Mouse (Mus musculus) telencephalon, adult 2 months (tissue): ENCODE measurements around the gene Rom1.
"Not testable (repeated sequence)": the region's sequence is repeated elsewhere in the genome, so short reads cannot be mapped to it uniquely, and the experiment has no call there.

Experiments
- DNase-seq: peaks from one replicate; pipeline ENCODE4 v3.0.0-alpha.2; 2011; ENCODE audit warnings: low read depth, low spot score

Rom1 gene

GRCm38 (mm10) chr19:8897865-8898495 lies 31.2 kb downstream of the Rom1 start, which contains the start of gene Ganab:
TSS of gene Ganab (plus strand) at chr19:8898071.
- peak; percentile 92 for DNase-seq

- DNase-seq: not testable (repeated sequence)
Measured at GRCm38 (mm10) chr19:8897211-8897864, 31.8 kb downstream of the Rom1 start.

- not testable (repeated sequence) for DNase-seq
Measured at GRCm38 (mm10) chr19:8896231-8896630, 32.9 kb downstream of the Rom1 start.

- no peak for DNase-seq
Measured at GRCm38 (mm10) chr19:8895397-8895960, 33.7 kb downstream of the Rom1 start.

- DNase-seq: peak; percentile 87
Measured at GRCm38 (mm10) chr19:8892829-8893766, 36.1 kb downstream of the Rom1 start, which contains the start of gene Ints5. TSS of gene Ints5 (plus strand) at chr19:8893005.

- peak; percentile 92 for DNase-seq
Measured at GRCm38 (mm10) chr19:8888511-8889385, 40.4 kb downstream of the Rom1 start, which contains the start of the genes 1810009A15Rik and Gm49416. TSS of gene 1810009A15Rik (plus strand) at chr19:8888853. TSS of gene Gm49416 (plus strand) at chr19:8888926.

- no peak for DNase-seq
Measured at GRCm38 (mm10) chr19:8887585-8888463, 41.3 kb downstream of the Rom1 start.

- no peak for DNase-seq
Measured at GRCm38 (mm10) chr19:8886916-8887584, 42.1 kb downstream of the Rom1 start.

GRCm38 (mm10) chr19:8883616-8884015 lies 45.5 kb downstream of the Rom1 start, which contains the start of the genes Lbhd1 and Gm49403:
TSS of gene Lbhd1 (plus strand) at chr19:8883732.
TSS of gene Gm49403 (plus strand) at chr19:8883930.
- DNase-seq: no peak

- no peak for DNase-seq
Measured at GRCm38 (mm10) chr19:8881034-8881392, 48.1 kb downstream of the Rom1 start.

- peak; percentile 83 for DNase-seq
Measured at GRCm38 (mm10) chr19:8880311-8881033, 48.7 kb downstream of the Rom1 start, which contains the start of gene Uqcc3. TSS of gene Uqcc3 (minus strand) at chr19:8880923.
